Comparison of ENCODE assay signal across 8 mouse cellular contexts in genomic region chr8:121107668-121108656, GRCm38 (mm10). TPM values are rescaled to one million over a fixed set of nuclear protein-coding genes. Genes with fewer than 3 reads are reported as not detected.
DNase-seq lines count a peak whose midpoint lies in the region; ATAC-seq and TF ChIP-seq lines count a peak whose summit lies in the region.

Mthfsd (minus strand) TSS chr8:121108392.

- peak within 1 kb of the TSS; percentile 66 for H3K4me3 ChIP-seq in C2C12 (ENCODE audit: insufficient read depth, poor library complexity, severe bottlenecking)
- H3K4me3 ChIP-seq in erythroblast, embryonic 14.5 days (replicated peaks), result peak within 1 kb of the TSS; percentile 66
- H3K4me3 ChIP-seq in heart, embryonic 11.5 days (ENCODE audit: low read depth, low read length), result peak within 1 kb of the TSS; percentile 88
- peak within 1 kb of the TSS; percentile 92 for H3K4me3 ChIP-seq in kidney, embryonic 16.5 days (ENCODE audit: low read length)
- H3K4me3 ChIP-seq in liver, adult 2 months (ENCODE audit: insufficient read depth, low read depth, low read length), result peak within 1 kb of the TSS; percentile 75
- H3K4me3 ChIP-seq in myocyte, result peak within 1 kb of the TSS; percentile 71

- peak; percentile 87 for ATAC-seq in heart, embryonic 11.5 days (replicated peaks; ENCODE audit: insufficient number of reproducible peaks, low FRiP score, low TSS enrichment)
- peak; percentile 91 for ATAC-seq in kidney, embryonic 16.5 days (ENCODE audit: low FRiP score, low TSS enrichment)

- peak within 1 kb of the TSS; percentile 93 for H3K9ac ChIP-seq in heart, embryonic 11.5 days (ENCODE audit: low read depth, low read length)
- peak within 1 kb of the TSS; percentile 94 for H3K9ac ChIP-seq in kidney, embryonic 16.5 days (replicated peaks; ENCODE audit: low read length)
- H3K9ac ChIP-seq in liver, adult 2 months (ENCODE audit: low read depth, low read length), result peak within 1 kb of the TSS; percentile 76

- no peaks in the 10 kb centered on the region for H3K9me3 ChIP-seq in erythroblast, embryonic 14.5 days (ENCODE audit: control insufficient read depth, low read length)
- no peaks in the 10 kb centered on the region for H3K9me3 ChIP-seq in heart, embryonic 11.5 days (replicated peaks; ENCODE audit: control insufficient read depth, low read length)
- H3K9me3 ChIP-seq in kidney, embryonic 16.5 days (ENCODE audit: low read length), result no peaks in the 10 kb centered on the region

- TF ChIP-seq CTCF in C2C12 (IDR thresholded peaks at IDR 0.05; ENCODE audit: control insufficient read depth, insufficient read depth, insufficient read length), result no peak
- TF ChIP-seq CTCF in brain, embryonic 14.5 days (IDR thresholded peaks at IDR 0.05; ENCODE audit: borderline replicate concordance, extremely low read depth, insufficient read depth, insufficient read length), result peak; percentile 13; the same call in 1 of the 2 replicates
- TF ChIP-seq CTCF in liver, adult 2 months (IDR thresholded peaks at IDR 0.05; ENCODE audit: low read depth, low read length), result 0 out of 2 replicates have a peak, but pooled peaks have one; percentile 16

- 1% methylated on average over 75 of the region's 75 CpGs for WGBS in heart, embryonic 11.5 days (ENCODE audit: insufficient replicate concordance)
- 1% methylated on average over 75 of the region's 75 CpGs for WGBS in kidney, embryonic 16.5 days
- WGBS in liver, adult 2 months, result 1% methylated on average over 75 of the region's 75 CpGs

- H3K36me3 ChIP-seq in C2C12 (ENCODE audit: control insufficient read depth, insufficient read depth) (peaks cover 14% of the 10 kb centered on the region), myocyte (ENCODE audit: control insufficient read depth, insufficient read depth) (peaks cover 7% of the 10 kb centered on the region)
- H3K36me3 ChIP-seq in erythroblast, embryonic 14.5 days (ENCODE audit: control insufficient read depth), result peaks cover 35% of the 10 kb centered on the region
- no peaks in the 10 kb centered on the region for H3K36me3 ChIP-seq in heart, embryonic 11.5 days (ENCODE audit: control insufficient read depth, insufficient read depth, low read length)
- peaks cover 5% of the 10 kb centered on the region for H3K36me3 ChIP-seq in kidney, embryonic 16.5 days (ENCODE audit: insufficient read depth, low read length)
- H3K36me3 ChIP-seq in liver, adult 2 months (ENCODE audit: control insufficient read depth, insufficient read depth, low read length), result no peaks in the 10 kb centered on the region
- H3K36me3 ChIP-seq in splenic B cell, adult 2 months (ENCODE audit: control insufficient read depth, insufficient read depth, low read length, poor library complexity, severe bottlenecking), result no peaks in the 10 kb centered on the region

- H3ac ChIP-seq in C2C12 (ENCODE audit: control insufficient read depth, insufficient read length, low read depth) (peak within 1 kb of the TSS; percentile 96), myocyte (ENCODE audit: control insufficient read depth, insufficient read length) (peak within 1 kb of the TSS; percentile 75)

- peak within 1 kb of the TSS; percentile 69 for H3K4me2 ChIP-seq in heart, embryonic 11.5 days
- H3K4me2 ChIP-seq in kidney, embryonic 16.5 days (replicated peaks; ENCODE audit: low read depth, low read length), result peak within 1 kb of the TSS; percentile 78
- H3K4me2 ChIP-seq in myocyte (ENCODE audit: low read depth), result peak within 1 kb of the TSS; percentile 86

- H3K79me2 ChIP-seq in C2C12 (ENCODE audit: control insufficient read depth, insufficient read depth) (peaks cover 19% of the 10 kb centered on the region), myocyte (ENCODE audit: control insufficient read depth, insufficient read depth) (peaks cover 16% of the 10 kb centered on the region)
- 0 out of 2 replicates have a peak, but pooled peaks cover 5% of the 10 kb centered on the region for H3K79me2 ChIP-seq in liver, adult 2 months (ENCODE audit: control insufficient read depth, insufficient read depth, low read length)

- H3K27ac ChIP-seq in heart, embryonic 11.5 days (ENCODE audit: low read depth, low read length), result peak within 1 kb of the TSS; percentile 74
- peak within 1 kb of the TSS; percentile 76 for H3K27ac ChIP-seq in kidney, embryonic 16.5 days (ENCODE audit: low read length)
- H3K27ac ChIP-seq in liver, adult 2 months (replicated peaks; ENCODE audit: insufficient read depth, low read depth, low read length), result peak within 1 kb of the TSS; percentile 33; the same call in 1 of the 2 replicates

- TF ChIP-seq POLR2A in brain, embryonic 14.5 days (IDR thresholded peaks at IDR 0.05; ENCODE audit: borderline replicate concordance, extremely low read depth, insufficient read depth, insufficient read length, poor library complexity, severe bottlenecking), result peak; percentile 53; the same call in 1 of the 2 replicates
- TF ChIP-seq POLR2A in liver, adult 2 months (IDR thresholded peaks at IDR 0.05; ENCODE audit: extremely low read depth, insufficient read depth, low read length), result peak; percentile 75; the same call in 1 of the 2 replicates
- peak; percentile 94 for TF ChIP-seq POLR2A in myocyte (IDR thresholded peaks at IDR 0.05; ENCODE audit: insufficient read length, low read depth)

- peak; percentile 99 for DNase-seq in brain, embryonic 14.5 days (ENCODE audit: low read depth)
- peak; percentile 87 for DNase-seq in liver, adult 2 months (ENCODE audit: extremely low read depth, low read depth, low spot score)
- peak; percentile 98 for DNase-seq in splenic B cell, adult 2 months (ENCODE audit: low read depth, low spot score)

- no peaks in the 10 kb centered on the region for H3K79me3 ChIP-seq in C2C12 (ENCODE audit: low read depth)

- H3K4me1 ChIP-seq in erythroblast, embryonic 14.5 days (ENCODE audit: control insufficient read depth), result peaks cover 32% of the 10 kb centered on the region
- peaks cover 14% of the 10 kb centered on the region for H3K4me1 ChIP-seq in heart, embryonic 11.5 days (ENCODE audit: control insufficient read depth, insufficient read depth, low read length)
- peaks cover 13% of the 10 kb centered on the region for H3K4me1 ChIP-seq in kidney, embryonic 16.5 days (ENCODE audit: insufficient read depth, low read length)
- no peaks in the 10 kb centered on the region for H3K4me1 ChIP-seq in liver, adult 2 months (ENCODE audit: control insufficient read depth, insufficient read depth, low read length)

- H3K27me3 ChIP-seq in C2C12 (ENCODE audit: control insufficient read depth, insufficient read depth, insufficient read length) (no peaks in the 10 kb centered on the region), myocyte (ENCODE audit: control insufficient read depth, insufficient read depth, insufficient read length) (no peaks in the 10 kb centered on the region)
- H3K27me3 ChIP-seq in erythroblast, embryonic 14.5 days (ENCODE audit: control insufficient read depth), result peaks cover 23% of the 10 kb centered on the region
- H3K27me3 ChIP-seq in heart, embryonic 11.5 days (ENCODE audit: control insufficient read depth, insufficient read depth, low read length), result 0 out of 2 replicates have a peak, but pooled peaks cover 5% of the 10 kb centered on the region
- peaks cover 7% of the 10 kb centered on the region for H3K27me3 ChIP-seq in kidney, embryonic 16.5 days (ENCODE audit: insufficient read depth, low read length)
- no peaks in the 10 kb centered on the region for H3K27me3 ChIP-seq in liver, adult 2 months (ENCODE audit: control insufficient read depth, insufficient read depth, low read length)
- no peaks in the 10 kb centered on the region for H3K27me3 ChIP-seq in splenic B cell, adult 2 months (ENCODE audit: control insufficient read depth, insufficient read depth, low read length, poor library complexity, severe bottlenecking)

TF ChIP-seq in C2C12, 6 proteins besides CTCF, POLR2A, EP300 and RAD21:
- TF ChIP-seq CEBPB (IDR thresholded peaks at IDR 0.05; ENCODE audit: low read depth), result no peak
- TF ChIP-seq MYOD1 (IDR thresholded peaks at IDR 0.05; ENCODE audit: control insufficient read depth, insufficient read length, low read depth), result no peak
- no peak for TF ChIP-seq MAX (IDR thresholded peaks at IDR 0.05)
- no peak for TF ChIP-seq MYOG (IDR thresholded peaks at IDR 0.05; ENCODE audit: control insufficient read depth, extremely low read depth, insufficient read length)
- TF ChIP-seq USF1 (IDR thresholded peaks at IDR 0.05; ENCODE audit: low read depth), result no peak
- no peak for TF ChIP-seq FOSL1 (IDR thresholded peaks at IDR 0.05; ENCODE audit: insufficient read depth, low read length, poor library complexity, severe bottlenecking)

TF ChIP-seq in myocyte, 11 proteins besides CTCF, POLR2A, EP300 and RAD21:
- TF ChIP-seq TCF12 (IDR thresholded peaks at IDR 0.05; ENCODE audit: insufficient read depth, poor library complexity, severe bottlenecking) (no peak), REST (IDR thresholded peaks at IDR 0.05; ENCODE audit: insufficient read depth, insufficient read length) (no peak), TCF3 (IDR thresholded peaks at IDR 0.05; ENCODE audit: insufficient read length, low read depth) (no peak), CEBPB (IDR thresholded peaks at IDR 0.05; ENCODE audit: insufficient read depth, poor library complexity, severe bottlenecking) (no peak), SRF (IDR thresholded peaks at IDR 0.05; ENCODE audit: control insufficient read depth, insufficient read length, low read depth) (peak; percentile 52), MAX (IDR thresholded peaks at IDR 0.05; ENCODE audit: low read depth) (no peak), E2F4 (IDR thresholded peaks at IDR 0.05; ENCODE audit: insufficient read depth) (no peak), USF1 (IDR thresholded peaks at IDR 0.05; ENCODE audit: low read depth) (no peak), MYOG (IDR thresholded peaks at IDR 0.05; ENCODE audit: control insufficient read depth in 1 of 3, insufficient read depth in 1 of 3, insufficient read length in 2 of 3, low read depth in 2 of 3) (peak in 2 of 3 experiments; percentile 12 to 30), POLR2AphosphoS2 (IDR thresholded peaks at IDR 0.05; ENCODE audit: insufficient read length, low read depth) (no peak), MYOD1 (IDR thresholded peaks at IDR 0.05; ENCODE audit: control insufficient read depth in 1 of 3, insufficient read length in 2 of 3, low read depth in 2 of 3) (no peak)

RNA-seq across cellular contexts. Expression of gene Mthfsd, which starts in this region (rescaled TPM):
- polyA plus RNA-seq in C2C12 (2012; fragmentation: generic; extraction: Trizol), result 22.7 TPM
- polyA plus RNA-seq in brain, embryonic 14.5 days (2012; rRNA removed), result 81.0 and 120 TPM in 2 replicates
- polyA plus RNA-seq in erythroblast, embryonic 14.5 days (2012), result 3.7 and 4.7 TPM in 2 replicates
- 45.1 and 46.2 TPM in 2 replicates for polyA plus RNA-seq in heart, embryonic 11.5 days (2014; fragmentation: Nextera tagmentation; extraction: Ambion mirVana)
- polyA plus RNA-seq in kidney, embryonic 16.5 days (2015; fragmentation: Nextera tagmentation; extraction: Ambion mirVana), result 75.7 and 81.1 TPM in 2 replicates
- total RNA-seq in liver, adult 2 months (2014; rRNA removed), result 23.6 and 29.5 TPM in 2 replicates
- 22.7 and 29.8 TPM in 2 replicates for polyA plus RNA-seq in liver, adult 2 months (2012; rRNA removed)
- polyA plus RNA-seq in myocyte (2012; fragmentation: generic; extraction: Trizol), result 22.3 TPM

Comparison
In these comparisons a context has a peak if more than half of its experiments do, and no peak if none do; other contexts are left out.
1. Peak in every context shown above with its lines: DNase-seq, ATAC-seq, H3K4me3 ChIP-seq and H3K27ac ChIP-seq.